Comparison of ENCODE assay signal across 9 mouse cellular contexts in the genomic region with DNA sequence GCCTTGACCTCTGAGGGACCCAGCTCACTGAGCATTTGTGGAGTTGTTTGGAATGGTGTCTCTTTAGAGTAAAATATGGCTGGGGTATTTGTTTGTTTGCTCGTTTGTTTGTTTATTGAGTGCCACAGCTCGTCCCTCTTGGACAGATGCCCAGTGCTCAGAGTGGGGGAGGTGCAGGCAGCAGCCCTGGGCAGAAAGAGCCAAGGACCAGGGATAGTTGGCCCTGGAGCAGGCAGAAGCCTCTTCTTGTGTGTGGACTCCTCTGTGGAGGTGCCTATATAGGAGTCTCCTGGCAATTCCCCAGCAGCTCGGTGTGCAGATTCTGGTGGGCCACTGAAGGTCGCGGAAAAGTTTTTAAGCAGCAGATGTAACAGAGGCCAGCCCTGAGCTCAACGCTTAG.
DNase-seq lines count a peak whose midpoint lies in the region; ATAC-seq and TF ChIP-seq lines count a peak whose summit lies in the region.
"Had no signal": no experiment of that assay in that cellular context is flagged by ENCODE, and none has a peak within 500 bp of the region (broad histone marks: within the 10 kb centered on the region; RNA-seq: fewer than 3 reads in every experiment).

No protein-coding gene starts in this region.

- intact Hi-C loops in left cerebral cortex, postnatal 14 days (cut with DNase I): no loop called here

- no peak for TF ChIP-seq EP300 in heart, postnatal 0 days (IDR thresholded peaks at IDR 0.05; ENCODE audit: low read depth)

- peak; percentile 46 to 52 for DNase-seq in left cerebral cortex, postnatal 14 days (ENCODE audit: low spot score in 2 of 2)
- DNase-seq in left cerebral cortex, adult 11 months (ENCODE audit: low spot score): no peak
- DNase-seq in cerebellum, postnatal 14 days: peak; percentile 90 to 92
- DNase-seq in heart, postnatal 0 days (ENCODE audit: low spot score): no peak
- peak; percentile 63 to 87 for DNase-seq in kidney, postnatal 36 days
- DNase-seq in lung, postnatal 4 days: peak; percentile 36 to 50
- no peak for DNase-seq in B cell, adult 2 months
- DNase-seq in embryo, embryonic 11 days: no peak

- H3K27ac ChIP-seq in heart, postnatal 0 days (ENCODE audit: low read depth): no peak overlapping the region

- H3K9ac ChIP-seq in heart, postnatal 0 days (replicated peaks; ENCODE audit: low read depth, low read length): no peak overlapping the region

- no peak for ATAC-seq in heart, postnatal 0 days (ENCODE audit: insufficient read depth, low read depth)

- no peaks in the 10 kb centered on the region for H3K36me3 ChIP-seq in heart, postnatal 0 days (replicated peaks; ENCODE audit: control insufficient read depth, insufficient read depth, low read length)
- H3K36me3 ChIP-seq: G1E had no signal

- 33% methylated on average over 6 of the region's 6 CpGs for WGBS in heart, postnatal 0 days

- H3K4me2 ChIP-seq in heart, postnatal 0 days (ENCODE audit: low read depth, low read length): peak overlapping the region; percentile 93

- H3K27me3 ChIP-seq in heart, postnatal 0 days (ENCODE audit: control insufficient read depth, insufficient read depth, low read length): no peaks in the 10 kb centered on the region

- TF ChIP-seq CTCF in heart, postnatal 0 days (IDR thresholded peaks at IDR 0.05; ENCODE audit: low read depth): no peak

- H3K9me3 ChIP-seq in heart, postnatal 0 days (replicated peaks; ENCODE audit: control insufficient read depth, low read length): no peaks in the 10 kb centered on the region

- peak overlapping the region; percentile 63 for H3K4me3 ChIP-seq in heart, postnatal 0 days (ENCODE audit: low read depth, low read length)

- H3K4me1 ChIP-seq in heart, postnatal 0 days (ENCODE audit: control insufficient read depth, insufficient read depth): no peaks in the 10 kb centered on the region

Comparison
In these comparisons a context has a peak if more than half of its experiments do, and no peak if none do; other contexts are left out.
1. DNase-seq: peak in left cerebral cortex, postnatal 14 days (2 of 2), cerebellum, postnatal 14 days (2 of 2), kidney, postnatal 36 days (2 of 2) and lung, postnatal 4 days (2 of 2); none in left cerebral cortex, adult 11 months (single experiment), heart, postnatal 0 days (single experiment), B cell, adult 2 months (0 of 2) and embryo, embryonic 11 days (single experiment).